Mouse (Mus musculus) induced T-regulatory cell, adult 2 months (primary cell): ENCODE data around the gene Gm8720.
"Not testable (repeated sequence)": the region's sequence is repeated elsewhere in the genome, so short reads cannot be mapped to it uniquely, and the experiment has no call there.

Experiments used
- DNase-seq: peaks from one replicate; pipeline ENCODE4 v3.0.0-alpha.2; 2012; ENCODE audit warnings: low read depth

Gm8720 gene

GRCm38 (mm10) chr7:23067356-23067755 is at the start of gene Gm8720:
Gm8720 (minus strand) TSS chr7:23067456.
- not testable (repeated sequence) for DNase-seq

- DNase-seq, result not testable (repeated sequence)
These were observed 12.0 kb downstream of the Gm8720 start, which contains the start of gene Vmn1r163 for GRCm38 (mm10) chr7:23055240-23055639. Vmn1r163 (plus strand) TSS chr7:23055540.

- DNase-seq, result not testable (repeated sequence)
These were observed 47.4 kb downstream of the Gm8720 start, which contains the start of gene Gm4216 for GRCm38 (mm10) chr7:23019823-23020222. Gm4216 (minus strand) TSS chr7:23019923.
